Mouse (Mus musculus): ENCODE results near the gene B3gnt6. TPM values are rescaled to one million over a fixed set of nuclear protein-coding genes. Genes with fewer than 3 reads are reported as not detected.

Gene B3gnt6
- polyA plus RNA-seq, 2 experiments: 0.08 TPM; not detected in 1

GRCm38 (mm10) chr7:98148721-98149407, 50.4 kb downstream of the B3gnt6 start:
- no peak for DNase-seq (ENCODE audit: low spot score)
- no peak overlapping the region for H3K27ac ChIP-seq (replicated peaks; ENCODE audit: low read depth, low read length)
- no peak for ATAC-seq (ENCODE audit: low FRiP score, low read depth)

DNA sequence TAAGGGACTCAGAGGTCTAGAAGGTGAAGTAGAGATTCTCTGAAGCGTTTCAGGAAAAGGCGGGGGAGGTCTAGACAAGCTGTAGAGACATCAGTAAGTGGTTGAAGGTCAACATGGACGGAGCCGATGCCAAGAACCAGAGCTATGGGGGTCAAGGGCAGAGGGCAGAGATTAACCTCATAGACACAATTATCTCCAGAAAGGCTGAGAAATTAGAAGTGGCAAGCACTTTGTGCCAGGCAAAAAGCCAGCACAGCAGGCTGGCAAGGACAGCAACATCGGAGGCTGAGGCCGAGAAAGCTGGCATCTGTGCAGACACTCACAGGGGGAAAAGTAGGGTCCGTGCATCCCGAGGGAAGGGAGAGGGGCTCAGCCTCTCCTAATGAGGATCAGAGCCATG, 51.5 kb downstream of the B3gnt6 start:
- Histone ChIP-seq H3K4me2 (replicated peaks; ENCODE audit: low read depth, low read length, severe bottlenecking) (no peak overlapping the region), H3K4me3 (replicated peaks; ENCODE audit: low read length) (no peak overlapping the region), H3K9me3 (ENCODE audit: control insufficient read depth, low read length) (no peaks in the 10 kb centered on the region), H3K4me1 (ENCODE audit: control insufficient read depth, insufficient read depth, low read length) (peaks cover 10% of the 10 kb centered on the region; the same call in 1 of the 2 replicates), H3K36me3 (ENCODE audit: control insufficient read depth, insufficient read depth, low read length) (no peaks in the 10 kb centered on the region), H3K9ac (ENCODE audit: low read depth, low read length, severe bottlenecking) (no peak overlapping the region), H3K27ac (replicated peaks; ENCODE audit: low read depth, low read length) (no peak overlapping the region), H3K27me3 (ENCODE audit: control insufficient read depth, insufficient read depth, low read length) (no peaks in the 10 kb centered on the region)
- ATAC-seq (ENCODE audit: low FRiP score, low read depth) (no peak), DNase-seq (ENCODE audit: low spot score) (no peak)
- 81% methylated on average over 8 of the region's 8 CpGs for WGBS
- TF ChIP-seq POLR2A (IDR thresholded peaks at IDR 0.05; ENCODE audit: borderline replicate concordance, extremely low read depth, insufficient read depth, insufficient read length): no peak

More at GRCm38 (mm10) chr7:98148721-98149407, 50.4 kb downstream of the B3gnt6 start:
- H3K9me3 ChIP-seq (ENCODE audit: control insufficient read depth, low read length): no peaks in the 10 kb centered on the region
- H3K9ac ChIP-seq (ENCODE audit: low read depth, low read length, severe bottlenecking): no peak overlapping the region
- WGBS: 55% methylated on average over 10 of the region's 10 CpGs
- H3K4me2 ChIP-seq (replicated peaks; ENCODE audit: low read depth, low read length, severe bottlenecking): no peak overlapping the region
- TF ChIP-seq POLR2A (IDR thresholded peaks at IDR 0.05; ENCODE audit: borderline replicate concordance, extremely low read depth, insufficient read depth, insufficient read length): no peak
- H3K27me3 ChIP-seq (ENCODE audit: control insufficient read depth, insufficient read depth, low read length): no peaks in the 10 kb centered on the region
- H3K4me3 ChIP-seq (replicated peaks; ENCODE audit: low read length): no peak overlapping the region
- no peaks in the 10 kb centered on the region for H3K36me3 ChIP-seq (ENCODE audit: control insufficient read depth, insufficient read depth, low read length)
- H3K4me1 ChIP-seq (ENCODE audit: control insufficient read depth, insufficient read depth, low read length): peaks cover 10% of the 10 kb centered on the region; the same call in 1 of the 2 replicates

DNA sequence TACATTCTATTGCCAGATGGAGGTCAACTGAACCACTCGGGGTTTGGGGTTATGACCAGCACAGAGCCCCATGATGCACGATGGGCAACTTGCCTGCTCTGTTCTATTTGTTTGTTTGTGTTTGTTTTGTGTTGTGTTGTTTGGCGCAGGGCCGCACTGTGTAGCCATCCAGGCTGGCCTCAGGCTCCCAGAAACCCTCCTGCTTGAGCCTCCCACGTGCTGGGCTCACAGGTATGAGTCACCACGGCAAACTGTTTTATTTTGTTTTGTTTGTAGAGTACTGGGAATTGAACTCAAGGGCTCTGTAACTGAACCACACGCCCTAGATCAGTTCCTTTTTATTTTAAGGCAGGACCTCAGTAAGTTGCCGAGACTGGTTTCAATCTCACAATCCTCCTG, 52.8 kb downstream of the B3gnt6 start:
- no peak overlapping the region for H3K27ac ChIP-seq (replicated peaks; ENCODE audit: low read depth, low read length)
- no peak for DNase-seq (ENCODE audit: low spot score)
- 70% methylated on average over 8 of the region's 8 CpGs for whole genome bisulfite sequencing
- no peak for TF ChIP-seq POLR2A (IDR thresholded peaks at IDR 0.05; ENCODE audit: borderline replicate concordance, extremely low read depth, insufficient read depth, insufficient read length)
- H3K36me3 ChIP-seq (ENCODE audit: control insufficient read depth, insufficient read depth, low read length): no peaks in the 10 kb centered on the region
- no peak overlapping the region for H3K4me3 ChIP-seq (replicated peaks; ENCODE audit: low read length)
- H3K4me2 ChIP-seq (replicated peaks; ENCODE audit: low read depth, low read length, severe bottlenecking): no peak overlapping the region
- no peak overlapping the region for H3K9ac ChIP-seq (ENCODE audit: low read depth, low read length, severe bottlenecking)
- no peaks in the 10 kb centered on the region for H3K27me3 ChIP-seq (ENCODE audit: control insufficient read depth, insufficient read depth, low read length)
- no peaks in the 10 kb centered on the region for H3K9me3 ChIP-seq (ENCODE audit: control insufficient read depth, low read length)
- 0 out of 2 replicates have a peak, but pooled peaks cover 6% of the 10 kb centered on the region for H3K4me1 ChIP-seq (ENCODE audit: control insufficient read depth, insufficient read depth, low read length)
- no peak for ATAC-seq (ENCODE audit: low FRiP score, low read depth)

GRCm38 (mm10) chr7:98145842-98146446, 53.3 kb downstream of the B3gnt6 start:
- 81% methylated on average over 11 of the region's 12 CpGs for WGBS
- Histone ChIP-seq H3K4me2 (replicated peaks; ENCODE audit: low read depth, low read length, severe bottlenecking) (no peak overlapping the region), H3K36me3 (ENCODE audit: control insufficient read depth, insufficient read depth, low read length) (no peaks in the 10 kb centered on the region), H3K4me3 (replicated peaks; ENCODE audit: low read length) (no peak overlapping the region), H3K27ac (replicated peaks; ENCODE audit: low read depth, low read length) (no peak overlapping the region), H3K9ac (ENCODE audit: low read depth, low read length, severe bottlenecking) (no peak overlapping the region), H3K27me3 (ENCODE audit: control insufficient read depth, insufficient read depth, low read length) (no peaks in the 10 kb centered on the region), H3K4me1 (ENCODE audit: control insufficient read depth, insufficient read depth, low read length) (0 out of 2 replicates have a peak, but pooled peaks cover 6% of the 10 kb centered on the region), H3K9me3 (ENCODE audit: control insufficient read depth, low read length) (no peaks in the 10 kb centered on the region)
- TF ChIP-seq POLR2A (IDR thresholded peaks at IDR 0.05; ENCODE audit: borderline replicate concordance, extremely low read depth, insufficient read depth, insufficient read length): no peak
- DNase-seq (ENCODE audit: low spot score) (no peak), ATAC-seq (ENCODE audit: low FRiP score, low read depth) (no peak)

GRCm38 (mm10) chr7:98145402-98145801, 53.9 kb downstream of the B3gnt6 start, which contains the start of gene Omp:
TSS of gene Omp (minus strand) at chr7:98145502.
- no peak for DNase-seq (ENCODE audit: low spot score)
- Histone ChIP-seq H3K4me2 (replicated peaks; ENCODE audit: low read depth, low read length, severe bottlenecking) (no peak within 1 kb of the TSS), H3K4me3 (replicated peaks; ENCODE audit: low read length) (no peak within 1 kb of the TSS), H3K9ac (ENCODE audit: low read depth, low read length, severe bottlenecking) (no peak within 1 kb of the TSS), H3K4me1 (ENCODE audit: control insufficient read depth, insufficient read depth, low read length) (0 out of 2 replicates have a peak, but pooled peaks cover 6% of the 10 kb centered on the region), H3K9me3 (ENCODE audit: control insufficient read depth, low read length) (no peaks in the 10 kb centered on the region), H3K27ac (replicated peaks; ENCODE audit: low read depth, low read length) (no peak within 1 kb of the TSS), H3K27me3 (ENCODE audit: control insufficient read depth, insufficient read depth, low read length) (no peaks in the 10 kb centered on the region), H3K36me3 (ENCODE audit: control insufficient read depth, insufficient read depth, low read length) (no peaks in the 10 kb centered on the region)
- 83% methylated on average over 5 of the region's 5 CpGs for WGBS
- ATAC-seq (ENCODE audit: low FRiP score, low read depth): no peak
- TF ChIP-seq POLR2A (IDR thresholded peaks at IDR 0.05; ENCODE audit: borderline replicate concordance, extremely low read depth, insufficient read depth, insufficient read length): no peak
